Mouse (Mus musculus): ENCODE data around the gene Dlg1.

GRCm38 (mm10) chr16:31651541-31651940 is 11.7 kb upstream of the Dlg1 start:
- TF ChIP-seq CTCF (IDR thresholded peaks at IDR 0.05; ENCODE audit: extremely low read depth, insufficient read depth, insufficient read length, insufficient replicate concordance) = no peak
- no peak for TF ChIP-seq POLR2A (IDR thresholded peaks at IDR 0.05; ENCODE audit: low read depth, low read length)
